Mouse (Mus musculus) cerebellum, adult 11-12 months (tissue): ENCODE measurements around the gene Gm20388.

ENCODE experiments used
- DNase-seq: peaks from one replicate; pipeline ENCODE4 v3.0.0; 2022

The Gm20388 gene

GRCm38 (mm10) chr8:122084726-122085410 is 2174.2 kb downstream of the Gm20388 start:
- DNase-seq: no peak

- peak; percentile 38 for DNase-seq
Measured at GRCm38 (mm10) chr8:122086064-122086463, 2175.4 kb downstream of the Gm20388 start.

GRCm38 (mm10) chr8:122088631-122089030 is 2178.0 kb downstream of the Gm20388 start:
- no peak for DNase-seq

- no peak for DNase-seq
Measured at GRCm38 (mm10) chr8:122089186-122089700, 2178.6 kb downstream of the Gm20388 start.

- DNase-seq: no peak
Measured at GRCm38 (mm10) chr8:122092476-122092875, 2181.8 kb downstream of the Gm20388 start.

GRCm38 (mm10) chr8:122098766-122099165 is 2188.1 kb downstream of the Gm20388 start:
- DNase-seq: no peak

- no peak for DNase-seq
Measured at GRCm38 (mm10) chr8:122099711-122100220, 2189.1 kb downstream of the Gm20388 start.

GRCm38 (mm10) chr8:122101816-122102215 is 2191.2 kb downstream of the Gm20388 start:
- no peak for DNase-seq

GRCm38 (mm10) chr8:122102286-122102685 is 2191.6 kb downstream of the Gm20388 start:
- DNase-seq: no peak

GRCm38 (mm10) chr8:122103241-122103640 is 2192.6 kb downstream of the Gm20388 start:
- no peak for DNase-seq

GRCm38 (mm10) chr8:122104658-122105057 is 2194.0 kb downstream of the Gm20388 start:
- DNase-seq: no peak

GRCm38 (mm10) chr8:122106270-122106669 is 2195.6 kb downstream of the Gm20388 start:
- no peak for DNase-seq

- no peak for DNase-seq
Measured at GRCm38 (mm10) chr8:122110240-122110866, 2199.7 kb downstream of the Gm20388 start.

- no peak for DNase-seq
Measured at GRCm38 (mm10) chr8:122110867-122111253, 2200.2 kb downstream of the Gm20388 start.

GRCm38 (mm10) chr8:122111745-122112144 is 2201.1 kb downstream of the Gm20388 start:
- no peak for DNase-seq

GRCm38 (mm10) chr8:122112264-122112965 is 2201.8 kb downstream of the Gm20388 start:
- no peak for DNase-seq

GRCm38 (mm10) chr8:122114890-122115289 is 2204.2 kb downstream of the Gm20388 start:
- DNase-seq: no peak

GRCm38 (mm10) chr8:122116716-122117357 is 2206.2 kb downstream of the Gm20388 start:
- no peak for DNase-seq

GRCm38 (mm10) chr8:122118097-122118496 is 2207.5 kb downstream of the Gm20388 start:
- no peak for DNase-seq

- no peak for DNase-seq
Measured at GRCm38 (mm10) chr8:122118536-122118935, 2207.9 kb downstream of the Gm20388 start.

- no peak for DNase-seq
Measured at GRCm38 (mm10) chr8:122124326-122124725, 2213.7 kb downstream of the Gm20388 start.

GRCm38 (mm10) chr8:122126659-122127058 is 2216.0 kb downstream of the Gm20388 start:
- no peak for DNase-seq

GRCm38 (mm10) chr8:122134121-122134529 is 2223.5 kb downstream of the Gm20388 start:
- DNase-seq: no peak
